Mouse (Mus musculus) embryonic stem cell, embryonic (primary cell): ENCODE data around the gene Hcn1.
"Not testable (repeated sequence)": the region's sequence is repeated elsewhere in the genome, so short reads cannot be mapped to it uniquely, and the experiment has no call there.

Experiments used
- CTCF ChIA-PET, 4 experiments: fragments of 300-600 bp in 2 of 4; fragments of 350-600 bp in 2 of 4; sonication (Branson Sonifier 250); formaldehyde crosslinking; loops; one replicate each; lab custom pipeline; 2022; ENCODE audit warnings: inconsistent platforms in 2 of 4; lab: Charles Lee
- POLR2A ChIA-PET, 4 experiments: fragments of 300-600 bp in 2 of 4; fragments of 350-600 bp in 2 of 4; sonication (Branson Sonifier 250); formaldehyde crosslinking; loops; one replicate each; lab custom pipeline; 2022; ENCODE audit warnings: antibody characterized with exemption in 4 of 4, inconsistent platforms in 1 of 4; lab: Charles Lee

Gene Hcn1

GRCm38 (mm10) chr13:117964620-117965019, 362.5 kb downstream of the Hcn1 start:
- ChIA-PET CTCF (no interaction called here), POLR2A (no interaction called here)

GRCm38 (mm10) chr13:117975382-117975781, 373.3 kb downstream of the Hcn1 start:
- POLR2A ChIA-PET = no interaction called here
- CTCF ChIA-PET = no interaction called here

GRCm38 (mm10) chr13:117975823-117976222, 373.7 kb downstream of the Hcn1 start:
- ChIA-PET CTCF (interaction anchor here in 1 of 4 experiments (0.7 kb wide), 1 partner anchor 72 kb away, joined by 4 read pairs; no protein-coding TSS in a partner anchor), POLR2A (no interaction called here)

- POLR2A ChIA-PET = no interaction called here
- CTCF ChIA-PET = no interaction called here
Observed at GRCm38 (mm10) chr13:117984339-117984738, 382.2 kb downstream of the Hcn1 start.

GRCm38 (mm10) chr13:117999767-118000488, 397.8 kb downstream of the Hcn1 start:
- ChIA-PET POLR2A (no interaction called here), CTCF (no interaction called here)

GRCm38 (mm10) chr13:118000538-118000937, 398.4 kb downstream of the Hcn1 start:
- CTCF ChIA-PET = no interaction called here
- POLR2A ChIA-PET = no interaction called here

GRCm38 (mm10) chr13:118021176-118021575, 419.1 kb downstream of the Hcn1 start:
- CTCF ChIA-PET = no interaction called here
- POLR2A ChIA-PET = interaction anchor here in 2 of 4 experiments (1.6 kb wide), 2 partner anchors 12 to 14 kb away, joined by 3 to 6 read pairs; no protein-coding TSS in a partner anchor

- POLR2A ChIA-PET = interaction anchor here in 3 of 4 experiments (0.6 to 1.7 kb wide), 6 partner anchors 11 to 243 kb away, joined by 3 to 4 read pairs (median 3); no protein-coding TSS in a partner anchor
- CTCF ChIA-PET = not testable (repeated sequence)
Observed at GRCm38 (mm10) chr13:118022891-118023290, 420.8 kb downstream of the Hcn1 start.

GRCm38 (mm10) chr13:118023381-118023780, 421.3 kb downstream of the Hcn1 start:
- CTCF ChIA-PET = no interaction called here
- POLR2A ChIA-PET = interaction anchor here in 2 of 4 experiments (0.7 to 1.7 kb wide), 5 partner anchors 11 to 242 kb away, joined by 3 to 4 read pairs (median 4); no protein-coding TSS in a partner anchor

- ChIA-PET CTCF (no interaction called here), POLR2A (interaction anchor here in 2 of 4 experiments (0.6 to 1.5 kb wide), 2 partner anchors 9 kb away, joined by 3 read pairs; no protein-coding TSS in a partner anchor)
Observed at GRCm38 (mm10) chr13:118026510-118026909, 424.4 kb downstream of the Hcn1 start.

GRCm38 (mm10) chr13:118027868-118028267, 425.7 kb downstream of the Hcn1 start:
- POLR2A ChIA-PET = no interaction called here
- CTCF ChIA-PET = no interaction called here

- POLR2A ChIA-PET = no interaction called here
Observed at GRCm38 (mm10) chr13:118028662-118029061, 426.5 kb downstream of the Hcn1 start.

GRCm38 (mm10) chr13:118029579-118029978, 427.5 kb downstream of the Hcn1 start:
- CTCF ChIA-PET = no interaction called here

More at GRCm38 (mm10) chr13:118028662-118029061, 426.5 kb downstream of the Hcn1 start:
- CTCF ChIA-PET = no interaction called here

GRCm38 (mm10) chr13:118035598-118035997, 433.5 kb downstream of the Hcn1 start:
- CTCF ChIA-PET = no interaction called here
- POLR2A ChIA-PET = interaction anchor here in 2 of 4 experiments (0.7 to 1.6 kb wide), 8 partner anchors 9 to 224 kb away, joined by 3 to 6 read pairs (median 3); no protein-coding TSS in a partner anchor

More at GRCm38 (mm10) chr13:118029579-118029978, 427.5 kb downstream of the Hcn1 start:
- POLR2A ChIA-PET = no interaction called here
